Mouse (Mus musculus) heart, adult 2 months (tissue): ENCODE results near the gene Dohh.

Experiments used
- EP300 ChIP-seq: fragments of 200-500 bp; IDR thresholded peaks from 2 replicates; pipeline ENCODE4 v1.6.1; 2011; ENCODE audit warnings: low read depth, low read length, control low read depth; ENCODE audit not compliant: insufficient read depth
- POLR2A ChIP-seq: fragments of 200-500 bp; IDR thresholded peaks from 2 replicates; pipeline ENCODE4 v1.6.1; 2011; ENCODE audit warnings: mild to moderate bottlenecking, low read depth, low read length, control low read depth; ENCODE audit not compliant: insufficient read depth

GRCm38 (mm10) chr10:81426897-81427296 is 42.7 kb downstream of the Dohh start:
- TF ChIP-seq EP300 = no peak
- TF ChIP-seq POLR2A = peak; percentile 66; the same call in 1 of the 2 replicates
